Mouse (Mus musculus) liver, postnatal 0 days (tissue): ENCODE results near the gene Lef1.

Experiments used
- CTCF ChIP-seq: sonication (generic); IDR thresholded peaks from 2 replicates; pipeline ENCODE4 v1.5.1; 2016; ENCODE audit warnings: antibody characterized with exemption, low read depth
- EP300 ChIP-seq: IDR thresholded peaks from 2 replicates; pipeline ENCODE4 v1.6.1; 2016; ENCODE audit warnings: antibody characterized with exemption, low read depth, mild to moderate bottlenecking

DNA sequence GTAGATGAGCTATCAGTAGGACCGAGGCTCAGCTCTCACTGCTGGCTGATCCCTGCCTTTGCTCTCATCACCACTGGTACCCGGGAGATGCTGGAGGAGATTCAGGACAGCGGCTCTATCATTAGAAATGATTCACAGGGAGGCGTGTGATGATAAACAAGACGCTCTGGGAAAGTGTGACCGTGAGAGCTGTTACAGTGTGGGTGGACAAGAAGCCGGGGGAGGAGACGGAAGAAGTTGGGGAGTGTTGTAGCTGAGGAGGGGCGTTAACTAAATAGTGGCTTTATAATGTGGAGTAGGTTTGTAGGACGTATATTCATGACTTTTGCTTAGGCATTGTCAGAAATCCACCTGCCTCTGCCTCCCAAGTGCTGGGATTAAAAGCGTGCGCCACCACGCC, 15.6 kb downstream of the Lef1 start:
- TF ChIP-seq CTCF (no peak), EP300 (no peak)
